Mouse (Mus musculus): ENCODE measurements around the gene Irak4. TPM values are rescaled to one million over a fixed set of nuclear protein-coding genes. Genes with fewer than 3 reads are reported as not detected.

Gene Irak4
- 20.8 and 26.3 TPM in 2 replicates for total RNA-seq (2014; fragmentation: Nextera tagmentation)
- 20.9 and 22.9 TPM in 2 replicates for total RNA-seq (2017)

GRCm38 (mm10) chr15:94543409-94544051 lies at the start of gene Irak4, which contains the start of gene Pus7l:
Gene Irak4 (plus strand): TSS chr15:94543643.
Gene Pus7l (minus strand): TSS chr15:94543547.
- ATAC-seq (replicated peaks; ENCODE audit: poor library complexity, severe bottlenecking), result peak; percentile 91

- ATAC-seq (replicated peaks; ENCODE audit: poor library complexity, severe bottlenecking), result no peak
Observed at GRCm38 (mm10) chr15:94494445-94494844, 49.0 kb upstream of the Irak4 start.

GRCm38 (mm10) chr15:94495936-94496335 lies 47.5 kb upstream of the Irak4 start:
- ATAC-seq (replicated peaks; ENCODE audit: poor library complexity, severe bottlenecking), result no peak

GRCm38 (mm10) chr15:94499260-94499659 lies 44.2 kb upstream of the Irak4 start:
- no peak for ATAC-seq (replicated peaks; ENCODE audit: poor library complexity, severe bottlenecking)

GRCm38 (mm10) chr15:94503451-94504215 lies 39.8 kb upstream of the Irak4 start:
- ATAC-seq (replicated peaks; ENCODE audit: poor library complexity, severe bottlenecking), result no peak

GRCm38 (mm10) chr15:94517913-94518491 lies 25.4 kb upstream of the Irak4 start:
- ATAC-seq (replicated peaks; ENCODE audit: poor library complexity, severe bottlenecking), result no peak

GRCm38 (mm10) chr15:94520205-94520900 lies 23.1 kb upstream of the Irak4 start:
- ATAC-seq (replicated peaks; ENCODE audit: poor library complexity, severe bottlenecking), result peak; percentile 77

- ATAC-seq (replicated peaks; ENCODE audit: poor library complexity, severe bottlenecking), result no peak
Observed at GRCm38 (mm10) chr15:94520959-94521358, 22.5 kb upstream of the Irak4 start.

GRCm38 (mm10) chr15:94523251-94523650 lies 20.2 kb upstream of the Irak4 start:
- ATAC-seq (replicated peaks; ENCODE audit: poor library complexity, severe bottlenecking), result no peak

- no peak for ATAC-seq (replicated peaks; ENCODE audit: poor library complexity, severe bottlenecking)
Observed at GRCm38 (mm10) chr15:94524956-94525355, 18.5 kb upstream of the Irak4 start.

GRCm38 (mm10) chr15:94530519-94530918 lies 12.9 kb upstream of the Irak4 start:
- no peak for ATAC-seq (replicated peaks; ENCODE audit: poor library complexity, severe bottlenecking)

GRCm38 (mm10) chr15:94532306-94532705 lies 11.1 kb upstream of the Irak4 start:
- ATAC-seq (replicated peaks; ENCODE audit: poor library complexity, severe bottlenecking), result no peak

GRCm38 (mm10) chr15:94532956-94533355 lies 10.5 kb upstream of the Irak4 start:
- no peak for ATAC-seq (replicated peaks; ENCODE audit: poor library complexity, severe bottlenecking)

- no peak for ATAC-seq (replicated peaks; ENCODE audit: poor library complexity, severe bottlenecking)
Observed at GRCm38 (mm10) chr15:94535521-94535920, 7.9 kb upstream of the Irak4 start.

GRCm38 (mm10) chr15:94539296-94539695 lies 4.1 kb upstream of the Irak4 start:
- ATAC-seq (replicated peaks; ENCODE audit: poor library complexity, severe bottlenecking), result no peak

GRCm38 (mm10) chr15:94542567-94543408 lies 655 bp upstream of the Irak4 start:
- peak; percentile 62; the same call in 1 of the 2 replicates for ATAC-seq (replicated peaks; ENCODE audit: poor library complexity, severe bottlenecking)

GRCm38 (mm10) chr15:94544052-94544636 lies 701 bp downstream of the Irak4 start:
- ATAC-seq (replicated peaks; ENCODE audit: poor library complexity, severe bottlenecking), result no peak

GRCm38 (mm10) chr15:94544844-94545243 lies 1.4 kb downstream of the Irak4 start:
- ATAC-seq (replicated peaks; ENCODE audit: poor library complexity, severe bottlenecking), result peak; percentile 38

- ATAC-seq (replicated peaks; ENCODE audit: poor library complexity, severe bottlenecking), result no peak
Observed at GRCm38 (mm10) chr15:94553536-94553935, 10.1 kb downstream of the Irak4 start.
